Mouse (Mus musculus) frontal cortex, postnatal 14 days (tissue): ENCODE data around the gene Sox2.

Experiments used
- DNase-seq, 2 experiments: peaks; one replicate each; pipeline ENCODE4 v3.0.0; 2022; ENCODE audit warnings: low spot score in 2 of 2

Gene Sox2

GRCm38 (mm10) chr3:34643536-34644115 is 6.6 kb upstream of the Sox2 start:
- no peak for DNase-seq

GRCm38 (mm10) chr3:34646169-34646568 is 4.0 kb upstream of the Sox2 start:
- DNase-seq = peak in 1 of 2 experiments; percentile 3

- peak; percentile 63 to 84 for DNase-seq
These were observed 2.5 kb upstream of the Sox2 start for GRCm38 (mm10) chr3:34647688-34648087.

GRCm38 (mm10) chr3:34648105-34648832 is 1.9 kb upstream of the Sox2 start:
- peak in 1 of 2 experiments; percentile 9 for DNase-seq

- peak in 1 of 2 experiments; percentile 40 for DNase-seq
These were observed 1.1 kb upstream of the Sox2 start for GRCm38 (mm10) chr3:34648833-34649719.

- DNase-seq = no peak
These were observed 586 bp downstream of the Sox2 start for GRCm38 (mm10) chr3:34650621-34651361.

- no peak for DNase-seq
These were observed 1.4 kb downstream of the Sox2 start for GRCm38 (mm10) chr3:34651486-34652170.

GRCm38 (mm10) chr3:34652616-34653015 is 2.4 kb downstream of the Sox2 start:
- no peak for DNase-seq

- DNase-seq = no peak
These were observed 3.2 kb downstream of the Sox2 start for GRCm38 (mm10) chr3:34653235-34653976.

GRCm38 (mm10) chr3:34653977-34654500 is 3.8 kb downstream of the Sox2 start:
- no peak for DNase-seq

GRCm38 (mm10) chr3:34654781-34655180 is 4.6 kb downstream of the Sox2 start:
- no peak for DNase-seq

- DNase-seq = no peak
These were observed 5.3 kb downstream of the Sox2 start for GRCm38 (mm10) chr3:34655311-34656075.

- no peak for DNase-seq
These were observed 5.9 kb downstream of the Sox2 start for GRCm38 (mm10) chr3:34656153-34656552.

- DNase-seq = no peak
These were observed 6.9 kb downstream of the Sox2 start for GRCm38 (mm10) chr3:34656813-34657700.

- no peak for DNase-seq
These were observed 7.5 kb downstream of the Sox2 start for GRCm38 (mm10) chr3:34657701-34658090.

GRCm38 (mm10) chr3:34658241-34658965 is 8.2 kb downstream of the Sox2 start:
- DNase-seq = no peak

GRCm38 (mm10) chr3:34658966-34659535 is 8.8 kb downstream of the Sox2 start:
- no peak for DNase-seq
